Mouse (Mus musculus) forebrain, embryonic 14.5 days (tissue): ENCODE data around the gene Marc2. TPM values are rescaled to one million over a fixed set of nuclear protein-coding genes. Genes with fewer than 3 reads are reported as not detected.

Experiments used
- ATAC-seq: fragments of 200-750 bp; cut with Nextera tagmentation; 2 replicates; pipeline ENCODE4 v1.8.0; 2017; ENCODE audit warnings: mild to moderate bottlenecking, moderate library complexity
- DNase-seq: peaks from one replicate; pipeline ENCODE4 v3.0.0-alpha.2; 2015; ENCODE audit warnings: low spot score
- H3K27ac ChIP-seq: fragments of 300-500 bp; sonication (generic); 2 replicates; pipeline ENCODE4 v1.5.1; 2014; ENCODE audit warnings: low read depth, mild to moderate bottlenecking, control low read depth, low read length, moderate library complexity
- H3K27me3 ChIP-seq: fragments of 300-500 bp; sonication (generic); replicated peaks from 2 replicates; pipeline ENCODE4 v1.6.1; 2014; ENCODE audit warnings: low read length, control low read depth, mixed read lengths; ENCODE audit not compliant: control insufficient read depth, insufficient read depth
- H3K36me3 ChIP-seq: fragments of 300-500 bp; sonication (generic); 2 replicates; pipeline ENCODE4 v1.6.1; 2014; ENCODE audit warnings: low read length, control low read depth; ENCODE audit not compliant: control insufficient read depth, insufficient read depth
- H3K4me1 ChIP-seq: fragments of 300-500 bp; sonication (generic); 2 replicates; pipeline ENCODE4 v1.6.1; 2014; ENCODE audit warnings: antibody characterized with exemption, low read length, control low read depth; ENCODE audit not compliant: control insufficient read depth, insufficient read depth
- H3K4me2 ChIP-seq: fragments of 300-500 bp; sonication (generic); 2 replicates; pipeline ENCODE4 v1.6.1; 2014; ENCODE audit warnings: mild to moderate bottlenecking, control low read depth, low read length
- H3K4me3 ChIP-seq: fragments of 300-500 bp; sonication (generic); 2 replicates; pipeline ENCODE4 v1.5.1; 2014; ENCODE audit warnings: low read depth, low read length, control low read depth
- H3K9ac ChIP-seq: fragments of 300-500 bp; sonication (generic); 2 replicates; pipeline ENCODE4 v1.6.1; 2014; ENCODE audit warnings: mild to moderate bottlenecking, low read length, control low read depth, moderate library complexity
- H3K9me3 ChIP-seq: fragments of 300-500 bp; sonication (generic); replicated peaks from 2 replicates; pipeline ENCODE4 v1.6.1; 2016; ENCODE audit warnings: low read length, control low read depth, mixed read lengths; ENCODE audit not compliant: control insufficient read depth
- WGBS: fragments of 180-500 bp; shearing (Covaris S2); extraction: QIAGEN DNeasy Blood & Tissue Kit; methylation state at CpG from one replicate; pipeline ENCODE4 v1.1.7; 2014; 5-methylcytosine and 5-hydroxymethylcytosine counted together
- polyA plus RNA-seq: library from polyadenylated mRNA; unstranded; fragments of >200 nt; fragmentation: Nextera tagmentation; extraction: Ambion mirVana; gene quantifications from 2 replicates; pipeline ENCODE4 v1.2.1, GENCODE M21; 2014

Gene Marc2
- polyA plus RNA-seq, 1 experiment from 2014 or later: 132 TPM

- no peaks in the 10 kb centered on the region for H3K9me3 ChIP-seq
- H3K36me3 ChIP-seq: no peaks in the 10 kb centered on the region
- no peak overlapping the region for H3K4me3 ChIP-seq
- H3K27me3 ChIP-seq: no peaks in the 10 kb centered on the region; the same call in 1 of the 2 replicates
- H3K4me1 ChIP-seq: peaks cover 6% of the 10 kb centered on the region
- no peak overlapping the region for H3K9ac ChIP-seq
- H3K27ac ChIP-seq: no peak overlapping the region
- 84% methylated on average over 17 of the region's 17 CpGs for WGBS
- no peak for ATAC-seq
- no peak for DNase-seq
- H3K4me2 ChIP-seq: no peak overlapping the region
These were observed 37.7 kb downstream of the Marc2 start for GRCm38 (mm10) chr1:184808418-184809012.

- Histone ChIP-seq H3K36me3 (no peaks in the 10 kb centered on the region), H3K4me3 (no peak overlapping the region), H3K27ac (no peak overlapping the region), H3K4me1 (peaks cover 6% of the 10 kb centered on the region), H3K9ac (no peak overlapping the region), H3K9me3 (no peaks in the 10 kb centered on the region), H3K27me3 (no peaks in the 10 kb centered on the region; the same call in 1 of the 2 replicates), H3K4me2 (no peak overlapping the region)
- ATAC-seq: no peak
- DNase-seq: no peak
- 70% methylated on average over 15 of the region's 15 CpGs for whole genome bisulfite sequencing
These were observed 38.4 kb downstream of the Marc2 start for GRCm38 (mm10) chr1:184807627-184808417.

GRCm38 (mm10) chr1:184807123-184807522 lies 39.1 kb downstream of the Marc2 start:
- 81% methylated on average over 7 of the region's 7 CpGs for WGBS
- no peak for ATAC-seq
- Histone ChIP-seq H3K4me2 (no peak overlapping the region), H3K27me3 (no peaks in the 10 kb centered on the region; the same call in 1 of the 2 replicates), H3K9me3 (no peaks in the 10 kb centered on the region), H3K4me1 (peaks cover 6% of the 10 kb centered on the region), H3K27ac (no peak overlapping the region), H3K4me3 (no peak overlapping the region), H3K9ac (no peak overlapping the region), H3K36me3 (no peaks in the 10 kb centered on the region)
- DNase-seq: no peak

GRCm38 (mm10) chr1:184805749-184806148 lies 40.5 kb downstream of the Marc2 start:
- H3K36me3 ChIP-seq: no peaks in the 10 kb centered on the region
- no peaks in the 10 kb centered on the region; the same call in 1 of the 2 replicates for H3K27me3 ChIP-seq
- peaks cover 5% of the 10 kb centered on the region; the same call in 1 of the 2 replicates for H3K9me3 ChIP-seq
- peaks cover 2% of the 10 kb centered on the region for H3K4me1 ChIP-seq
- no peak for DNase-seq
- H3K4me2 ChIP-seq: no peak overlapping the region
- H3K9ac ChIP-seq: no peak overlapping the region
- ATAC-seq: no peak
- no peak overlapping the region for H3K27ac ChIP-seq
- no peak overlapping the region for H3K4me3 ChIP-seq
- 86% methylated on average over 4 of the region's 4 CpGs for WGBS

DNA sequence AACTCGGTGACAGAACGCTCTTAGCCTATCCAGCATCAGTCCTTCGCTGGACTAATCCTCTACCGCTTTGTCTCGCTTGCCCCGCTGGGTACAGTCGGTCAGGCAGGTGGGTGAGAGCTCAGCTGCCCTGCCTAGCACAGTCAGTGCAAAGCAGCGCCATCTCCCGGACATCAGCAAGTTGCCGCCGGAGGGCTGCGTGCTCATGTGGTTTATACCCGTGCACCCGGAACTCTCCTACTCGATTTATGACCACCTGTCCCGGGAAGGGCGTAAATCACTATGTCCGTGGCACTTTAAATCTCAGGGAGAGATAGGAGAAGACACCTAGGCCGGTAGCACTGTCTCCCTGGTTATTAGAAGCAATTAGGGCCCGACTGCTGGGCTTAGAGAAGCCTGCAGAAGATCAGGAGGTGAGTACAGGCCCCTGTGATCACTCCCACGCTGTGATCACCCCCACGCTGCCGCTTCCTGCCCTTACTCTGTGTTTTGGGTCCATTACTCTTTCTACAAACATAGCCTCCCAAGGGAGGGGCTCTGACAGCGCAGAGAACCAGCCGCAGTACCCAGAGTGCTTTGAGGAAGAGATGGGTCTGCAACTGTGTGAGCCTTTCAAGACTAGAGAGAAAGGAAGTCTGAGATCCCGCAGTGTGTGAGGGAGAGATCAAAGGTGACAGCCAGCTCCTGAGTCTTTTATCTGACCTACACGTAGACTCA lies 52.9 kb downstream of the Marc2 start:
- Histone ChIP-seq H3K9me3 (no peaks in the 10 kb centered on the region), H3K36me3 (no peaks in the 10 kb centered on the region), H3K4me2 (0 out of 2 replicates have a peak overlapping the region, but pooled peaks have one; percentile 9), H3K27ac (no peak overlapping the region), H3K27me3 (no peaks in the 10 kb centered on the region), H3K9ac (no peak overlapping the region), H3K4me3 (no peak overlapping the region), H3K4me1 (no peaks in the 10 kb centered on the region)
- DNase-seq (peak; percentile 43), ATAC-seq (0 out of 2 replicates have a peak, but pooled peaks have one; percentile 52)
- WGBS: 23% methylated on average over 27 of the region's 27 CpGs

DNA sequence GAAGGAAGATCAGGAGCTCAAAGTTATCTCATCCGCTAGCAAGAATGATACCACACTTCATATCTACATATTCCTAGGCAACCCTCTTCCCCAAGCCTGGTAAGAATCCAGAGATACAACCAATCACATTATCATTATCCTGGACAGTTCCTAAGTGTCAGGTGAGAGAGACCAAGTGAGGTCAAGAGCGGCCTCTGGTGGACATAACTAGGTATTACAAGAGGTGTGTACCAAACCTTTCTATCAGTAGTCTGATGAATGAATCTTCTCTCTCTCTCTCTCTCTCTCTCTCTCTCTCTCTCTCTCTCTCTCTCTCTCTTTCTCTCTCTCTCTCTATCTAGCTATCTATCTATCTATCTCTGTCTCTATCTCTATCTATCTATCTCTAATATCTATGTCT lies 55.1 kb downstream of the Marc2 start:
- no peak for ATAC-seq

GRCm38 (mm10) chr1:184786376-184787151 lies 59.7 kb downstream of the Marc2 start:
- H3K9me3 ChIP-seq: no peaks in the 10 kb centered on the region
- H3K27me3 ChIP-seq: no peaks in the 10 kb centered on the region
- ATAC-seq: no peak
- no peak for DNase-seq
- no peaks in the 10 kb centered on the region for H3K36me3 ChIP-seq
- H3K4me1 ChIP-seq: no peaks in the 10 kb centered on the region
- H3K27ac ChIP-seq: no peak overlapping the region
- H3K4me2 ChIP-seq: no peak overlapping the region
- no peak overlapping the region for H3K4me3 ChIP-seq
- WGBS: 68% methylated on average over 13 of the region's 13 CpGs
- H3K9ac ChIP-seq: no peak overlapping the region

More for the DNA sequence above, 55.1 kb downstream of the Marc2 start:
- Histone ChIP-seq H3K36me3 (no peaks in the 10 kb centered on the region), H3K4me3 (no peak overlapping the region), H3K27ac (no peak overlapping the region), H3K4me1 (no peaks in the 10 kb centered on the region), H3K9ac (no peak overlapping the region), H3K4me2 (no peak overlapping the region), H3K27me3 (no peaks in the 10 kb centered on the region), H3K9me3 (no peaks in the 10 kb centered on the region)
- DNase-seq: peak; percentile 61
- WGBS: 5% methylated on average over 2 of the region's 2 CpGs

- 83% methylated on average over 4 of the region's 4 CpGs for WGBS
- no peaks in the 10 kb centered on the region for H3K36me3 ChIP-seq
- DNase-seq: no peak
These were observed 62.6 kb downstream of the Marc2 start for GRCm38 (mm10) chr1:184783641-184784040.

More at GRCm38 (mm10) chr1:184783641-184784040, 62.6 kb downstream of the Marc2 start:
- Histone ChIP-seq H3K27me3 (no peaks in the 10 kb centered on the region), H3K9me3 (no peaks in the 10 kb centered on the region), H3K27ac (no peak overlapping the region), H3K4me2 (no peak overlapping the region), H3K4me1 (no peaks in the 10 kb centered on the region), H3K9ac (no peak overlapping the region), H3K4me3 (no peak overlapping the region)
- no peak for ATAC-seq
